ENCODE assay signal across 8 mouse cellular contexts in genomic region chr1:120264861-120265686, GRCm38 (mm10). TPM values are rescaled to one million over a fixed set of nuclear protein-coding genes. Genes with fewer than 3 reads are reported as not detected.
DNase-seq lines count a peak whose midpoint lies in the region; ATAC-seq and TF ChIP-seq lines count a peak whose summit lies in the region.

No protein-coding gene starts in this region.

- no peaks in the 10 kb centered on the region for H3K36me3 ChIP-seq in forebrain, embryonic 11.5 days (ENCODE audit: control insufficient read depth, insufficient read depth, low read length)
- H3K36me3 ChIP-seq in heart, embryonic 16.5 days (ENCODE audit: control insufficient read depth, insufficient read depth): no peaks in the 10 kb centered on the region
- H3K36me3 ChIP-seq in liver, embryonic 14.5 days (replicated peaks; ENCODE audit: control insufficient read depth, insufficient read depth, low read depth): peaks cover 11% of the 10 kb centered on the region
- no peaks in the 10 kb centered on the region for H3K36me3 ChIP-seq in stomach, embryonic 16.5 days (ENCODE audit: control insufficient read depth, insufficient read depth, low read length)

- H3K4me2 ChIP-seq in forebrain, embryonic 11.5 days (ENCODE audit: low read depth, low read length, severe bottlenecking): peak overlapping the region; percentile 93
- peak overlapping the region; percentile 77 for H3K4me2 ChIP-seq in heart, embryonic 16.5 days (ENCODE audit: low read depth, low read length)
- H3K4me2 ChIP-seq in liver, embryonic 14.5 days (ENCODE audit: low read depth): peak overlapping the region; percentile 94
- peak overlapping the region; percentile 78 for H3K4me2 ChIP-seq in stomach, embryonic 16.5 days (ENCODE audit: low read depth, low read length)

- TF ChIP-seq EP300 in liver, embryonic 14.5 days (IDR thresholded peaks at IDR 0.05; ENCODE audit: low read depth): peak; percentile 59

- H3K9ac ChIP-seq in forebrain, embryonic 11.5 days (ENCODE audit: low read length): peak overlapping the region; percentile 48
- H3K9ac ChIP-seq in heart, embryonic 16.5 days (ENCODE audit: low read length): peak overlapping the region; percentile 74
- H3K9ac ChIP-seq in liver, embryonic 14.5 days (replicated peaks): peak overlapping the region; percentile 90
- peak overlapping the region; percentile 62 for H3K9ac ChIP-seq in stomach, embryonic 16.5 days (ENCODE audit: low read length)

- WGBS in forebrain, embryonic 11.5 days: 2% methylated on average over 39 of the region's 40 CpGs
- under 1% methylated on average over 40 of the region's 40 CpGs for WGBS in heart, embryonic 16.5 days
- under 1% methylated on average over 40 of the region's 40 CpGs for WGBS in liver, embryonic 14.5 days (ENCODE audit: insufficient replicate concordance)
- WGBS in stomach, embryonic 16.5 days: 1% methylated on average over 40 of the region's 40 CpGs

- no peaks in the 10 kb centered on the region for H3K4me1 ChIP-seq in forebrain, embryonic 11.5 days (replicated peaks; ENCODE audit: control insufficient read depth, insufficient read depth, low read length)
- peaks cover 13% of the 10 kb centered on the region for H3K4me1 ChIP-seq in heart, embryonic 16.5 days (ENCODE audit: control insufficient read depth, insufficient read depth, low read length)
- H3K4me1 ChIP-seq in liver, embryonic 14.5 days (replicated peaks; ENCODE audit: control insufficient read depth in 2 of 2, insufficient read depth in 2 of 2, low read length in 1 of 2): peaks cover 76 to 83% of the 10 kb centered on the region in 2 experiments
- H3K4me1 ChIP-seq in stomach, embryonic 16.5 days (ENCODE audit: control insufficient read depth, insufficient read depth, low read length): peaks cover 5% of the 10 kb centered on the region

- no peaks in the 10 kb centered on the region for H3K27me3 ChIP-seq in forebrain, embryonic 11.5 days (ENCODE audit: control insufficient read depth, insufficient read depth, low read length)
- H3K27me3 ChIP-seq in heart, embryonic 16.5 days (ENCODE audit: control insufficient read depth, insufficient read depth, low read length): no peaks in the 10 kb centered on the region
- H3K27me3 ChIP-seq in liver, embryonic 14.5 days (ENCODE audit: control insufficient read depth, insufficient read depth, low read length): no peaks in the 10 kb centered on the region
- H3K27me3 ChIP-seq in stomach, embryonic 16.5 days (ENCODE audit: control insufficient read depth, insufficient read depth, low read length): 0 out of 2 replicates have a peak, but pooled peaks cover 9% of the 10 kb centered on the region

- H3K4me3 ChIP-seq in forebrain, embryonic 11.5 days (ENCODE audit: low read depth, low read length): peak overlapping the region; percentile 40
- peak overlapping the region; percentile 64 for H3K4me3 ChIP-seq in heart, embryonic 16.5 days (ENCODE audit: low read length)
- H3K4me3 ChIP-seq in liver, embryonic 14.5 days (ENCODE audit: insufficient read depth in 1 of 2, low read depth in 2 of 2, low read length in 2 of 2): peak overlapping the region; percentile 82 to 84
- peak overlapping the region; percentile 59 for H3K4me3 ChIP-seq in stomach, embryonic 16.5 days (replicated peaks; ENCODE audit: low read length)

- ATAC-seq in forebrain, embryonic 11.5 days (replicated peaks; ENCODE audit: low FRiP score): peak; percentile 87
- ATAC-seq in heart, embryonic 16.5 days (replicated peaks; ENCODE audit: extremely low read depth, insufficient read depth, low FRiP score): peak; percentile 94
- ATAC-seq in liver, embryonic 14.5 days (ENCODE audit: insufficient read depth): peak; percentile 93
- ATAC-seq in stomach, embryonic 16.5 days (ENCODE audit: insufficient read depth, low FRiP score): peak; percentile 93

- H3K9me3 ChIP-seq in forebrain, embryonic 11.5 days (ENCODE audit: control insufficient read depth, low read length): no peaks in the 10 kb centered on the region
- H3K9me3 ChIP-seq in heart, embryonic 16.5 days (replicated peaks; ENCODE audit: control insufficient read depth, low read length): no peaks in the 10 kb centered on the region
- no peaks in the 10 kb centered on the region for H3K9me3 ChIP-seq in liver, embryonic 14.5 days (ENCODE audit: control insufficient read depth, low read length)
- no peaks in the 10 kb centered on the region for H3K9me3 ChIP-seq in stomach, embryonic 16.5 days (replicated peaks; ENCODE audit: control insufficient read depth, low read length)

- TF ChIP-seq CTCF in liver, embryonic 14.5 days (IDR thresholded peaks at IDR 0.05; ENCODE audit: low read depth): peak; percentile 56

- no peak overlapping the region for H3K27ac ChIP-seq in forebrain, embryonic 11.5 days (ENCODE audit: low read depth, low read length)
- H3K27ac ChIP-seq in heart, embryonic 16.5 days (ENCODE audit: low read length): peak overlapping the region; percentile 89
- peak overlapping the region; percentile 94 for H3K27ac ChIP-seq in liver, embryonic 14.5 days
- H3K27ac ChIP-seq in stomach, embryonic 16.5 days (ENCODE audit: low read length): peak overlapping the region; percentile 11; the same call in 1 of the 2 replicates

- DNase-seq in CD8-positive naive resting alpha-beta T cell, adult 2 months (ENCODE audit: low read depth in 2 of 2, low spot score in 2 of 2): peak; percentile 24 to 41
- peak; percentile 82 for DNase-seq in c-Kit-positive CD71-positive TER-119-negative erythroid progenitor cells, embryonic 14.5 days (ENCODE audit: low read depth)
- DNase-seq in forebrain, embryonic 11.5 days (ENCODE audit: low spot score): peak; percentile 80
- peak; percentile 93 to 95 for DNase-seq in kidney, postnatal 36 days
- peak; percentile 85 to 89 (median 87) for DNase-seq in liver, embryonic 14.5 days (ENCODE audit: low read depth in 3 of 3, low spot score in 3 of 3)
- peak; percentile 80 for DNase-seq in neural tube, embryonic 10.5 days (ENCODE audit: extremely low spot score, low spot score)

RNA-seq across cellular contexts. Expression of gene Steap3, which starts 7.4 kb away (rescaled TPM):
- 2.8 and 3.2 TPM in 2 replicates for polyA plus RNA-seq in forebrain, embryonic 11.5 days (2014; fragmentation: Nextera tagmentation; extraction: Ambion mirVana)
- 18.5 and 19.9 TPM in 2 replicates for polyA plus RNA-seq in heart, embryonic 16.5 days (2015; fragmentation: Nextera tagmentation; extraction: Ambion mirVana)
- polyA plus RNA-seq in liver, embryonic 14.5 days (2012; rRNA removed): 38.8 and 42.2 TPM in 2 replicates
- 39.1 and 46.2 TPM in 2 replicates for polyA plus RNA-seq in liver, embryonic 14.5 days (2014; fragmentation: Nextera tagmentation; extraction: Ambion mirVana)
- 5.2 and 8.2 TPM in 2 replicates for polyA plus RNA-seq in stomach, embryonic 16.5 days (2015; fragmentation: Nextera tagmentation; extraction: Ambion mirVana)

Comparison
In these comparisons a context has a peak if more than half of its experiments do, and no peak if none do; other contexts are left out.
1. DNase-seq: peak in every context shown above with its lines; median percentile 94 in kidney, postnatal 36 days; 87 in liver, embryonic 14.5 days; 82 in c-Kit-positive CD71-positive TER-119-negative erythroid progenitor cells, embryonic 14.5 days; 80 in forebrain, embryonic 11.5 days; 80 in neural tube, embryonic 10.5 days; 32 in CD8-positive naive resting alpha-beta T cell, adult 2 months.